Mouse (Mus musculus) monocyte, adult 5-6 weeks (primary cell): ENCODE results near the gene Oprd1. TPM values are rescaled to one million over a fixed set of nuclear protein-coding genes. Genes with fewer than 3 reads are reported as not detected.

Experiments
- ATAC-seq: fragments of 153-309, 156-312 bp; replicated peaks from 2 replicates; pipeline ENCODE4 v1.8.0; 2017; ENCODE audit warnings: mild to moderate bottlenecking; ENCODE audit not compliant: low TSS enrichment, insufficient number of reproducible peaks, severe bottlenecking, poor library complexity, low FRiP score
- total RNA-seq: library from RNA; stranded (forward); fragments of 200-1000, 200-491, 200-594 nt; gene quantifications from 3 replicates; pipeline ENCODE4 v1.2.3, GENCODE M21; 2017

Oprd1 gene
- total RNA-seq, 1 experiment from 2014 or later: not detected

DNA sequence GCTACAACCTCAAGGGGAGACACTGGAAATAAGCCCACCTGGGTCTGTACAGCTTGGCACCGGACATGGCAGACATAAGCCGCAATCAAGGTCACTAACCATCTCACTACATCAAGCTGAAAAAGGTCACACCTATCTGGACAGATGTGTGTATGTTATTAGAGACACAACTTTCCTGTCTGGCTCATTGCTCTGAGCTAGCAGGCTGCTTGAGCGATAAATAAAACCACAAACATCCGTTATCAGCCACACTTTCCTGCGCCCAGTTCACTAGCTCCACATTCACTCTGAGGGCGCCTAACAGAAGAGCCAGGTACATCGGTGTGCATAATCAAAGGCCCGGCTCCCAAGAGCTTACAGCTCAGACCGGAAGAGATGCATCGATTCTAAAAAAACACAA is 806 bp upstream of the Oprd1 start:
- ATAC-seq: no peak

- no peak for ATAC-seq
These were observed 5.6 kb downstream of the Oprd1 start for GRCm38 (mm10) chr4:132138640-132139039.

- ATAC-seq: no peak
These were observed 7.3 kb downstream of the Oprd1 start for GRCm38 (mm10) chr4:132137013-132137412.

DNA sequence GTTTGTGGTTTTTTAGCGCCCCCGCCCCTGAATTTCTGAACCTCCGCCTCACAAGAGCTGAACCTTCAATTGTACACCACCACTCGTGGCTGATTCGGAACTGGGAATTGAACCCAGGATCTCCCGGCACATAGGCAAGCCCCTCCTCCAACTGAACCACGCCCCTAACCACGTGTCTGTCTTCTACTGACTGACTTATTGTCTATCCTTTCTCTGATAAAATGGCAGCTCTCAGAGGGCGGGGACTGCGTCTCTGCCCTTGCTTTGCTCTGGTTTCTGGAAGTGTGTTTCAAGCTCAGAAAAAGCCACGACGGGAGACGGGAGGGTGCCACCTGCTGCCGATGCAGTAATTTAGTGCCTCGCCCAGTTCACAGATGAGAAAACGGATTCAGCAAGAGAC is 10.4 kb downstream of the Oprd1 start:
- no peak for ATAC-seq

DNA sequence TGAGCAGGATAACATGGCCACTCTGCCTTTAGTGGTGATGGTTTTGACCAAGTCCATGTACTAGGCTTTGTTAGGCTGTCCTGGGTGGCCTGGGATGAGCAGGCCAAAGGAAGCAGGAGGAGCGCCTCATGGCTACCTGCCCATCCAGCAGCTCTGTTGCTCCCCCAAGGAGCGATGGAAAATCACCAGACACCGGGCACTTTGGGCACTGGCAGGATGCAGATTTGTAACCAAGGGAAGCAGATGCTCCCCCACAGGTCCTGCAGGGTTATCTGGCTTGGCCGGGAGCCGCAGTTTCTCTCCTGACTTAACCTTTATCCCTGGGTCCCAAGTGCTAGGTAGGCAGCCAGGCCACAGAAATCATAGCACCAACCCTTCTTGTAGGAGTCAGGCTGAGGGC is 10.9 kb downstream of the Oprd1 start:
- ATAC-seq: no peak

DNA sequence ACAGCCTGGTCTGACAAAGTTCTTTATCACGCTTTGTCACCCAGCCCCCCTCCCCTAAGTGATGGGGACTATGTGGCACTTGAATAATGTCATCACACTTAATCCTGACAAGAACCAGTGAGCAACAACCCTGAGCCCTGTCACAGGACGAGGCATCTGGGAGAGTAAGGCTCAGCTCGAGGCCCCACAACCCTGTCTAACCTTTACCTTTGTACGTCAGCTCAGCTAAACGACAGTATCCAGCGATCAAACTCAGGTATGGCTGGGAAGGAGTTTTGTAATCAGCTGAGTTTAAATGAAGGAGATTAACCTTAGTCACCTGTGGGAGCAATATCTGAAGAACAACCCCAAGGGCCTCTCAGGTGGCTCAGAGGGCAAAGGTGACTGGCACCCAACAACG is 12.0 kb downstream of the Oprd1 start:
- no peak for ATAC-seq

GRCm38 (mm10) chr4:132131790-132132189 is 12.5 kb downstream of the Oprd1 start:
- no peak for ATAC-seq

GRCm38 (mm10) chr4:132131116-132131515 is 13.2 kb downstream of the Oprd1 start:
- ATAC-seq: no peak

DNA sequence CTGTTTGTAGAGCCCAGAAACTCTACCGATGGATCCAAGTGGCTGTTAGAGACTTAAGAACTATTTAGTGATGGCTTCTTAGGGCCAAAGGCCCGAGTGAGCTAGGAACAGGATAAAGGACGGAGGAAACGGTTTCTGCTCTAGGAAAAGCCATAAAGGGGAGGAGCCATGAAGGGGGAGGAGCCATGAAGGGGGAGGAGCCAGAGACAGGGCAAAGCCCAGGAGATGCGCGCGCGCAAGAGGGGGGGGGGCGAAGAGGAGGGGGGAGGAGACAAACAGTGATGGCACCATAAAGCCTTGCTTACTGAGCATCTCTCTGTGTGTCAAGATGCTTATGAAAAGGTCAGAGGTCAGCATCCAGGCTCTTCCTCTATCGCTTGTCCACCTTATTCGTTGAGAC is 13.6 kb downstream of the Oprd1 start:
- no peak for ATAC-seq

DNA sequence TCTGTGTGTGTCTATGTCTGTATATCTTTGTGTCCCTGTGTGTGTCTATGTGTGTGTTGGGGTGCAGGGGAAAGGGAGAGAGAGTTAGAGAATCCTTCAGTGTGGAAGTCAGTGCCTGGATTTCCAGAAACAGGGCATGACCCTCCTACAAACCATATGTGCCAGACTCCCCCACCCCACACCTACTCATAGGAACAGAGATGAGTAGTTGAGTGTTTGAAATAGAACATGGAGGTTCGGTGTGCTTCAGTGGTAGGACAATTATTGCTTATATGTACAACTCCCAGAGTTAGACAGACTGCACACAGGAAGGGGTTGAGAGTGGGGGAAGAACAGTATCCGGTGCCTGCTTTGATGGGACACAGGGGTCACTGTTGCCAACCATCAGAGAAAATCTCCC is 14.2 kb downstream of the Oprd1 start:
- ATAC-seq: no peak

DNA sequence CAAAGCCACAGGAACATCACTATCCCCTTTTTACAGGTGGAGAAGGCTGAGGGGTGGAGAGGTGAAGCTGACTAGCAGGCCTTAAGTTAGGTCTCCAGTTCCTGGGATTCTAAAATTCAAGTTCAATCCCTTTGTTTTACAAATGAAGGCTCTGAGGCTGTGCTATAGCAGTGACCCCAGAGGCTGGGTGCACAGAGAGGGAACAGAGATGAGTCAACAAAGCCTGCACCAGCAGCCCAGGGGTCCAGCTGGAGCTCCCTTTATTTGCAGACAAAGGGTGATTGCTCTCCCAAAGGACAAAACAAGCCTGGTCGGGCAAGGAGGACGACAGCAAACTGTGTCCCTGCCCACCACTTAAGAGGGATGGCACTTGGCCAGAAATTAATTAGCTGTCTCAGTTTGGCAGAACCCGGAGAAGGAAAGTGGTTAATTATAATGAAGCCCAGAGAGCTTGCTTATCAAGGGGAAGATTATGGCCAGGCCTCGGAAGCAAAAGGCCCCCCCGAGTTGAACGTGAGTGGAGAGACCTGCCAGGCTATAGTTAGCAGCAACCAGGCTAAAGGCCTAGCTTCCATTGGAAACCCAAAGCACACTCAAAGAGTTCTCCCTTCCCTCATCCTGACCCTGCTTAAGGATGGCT is 15.2 kb downstream of the Oprd1 start:
- ATAC-seq: no peak

DNA sequence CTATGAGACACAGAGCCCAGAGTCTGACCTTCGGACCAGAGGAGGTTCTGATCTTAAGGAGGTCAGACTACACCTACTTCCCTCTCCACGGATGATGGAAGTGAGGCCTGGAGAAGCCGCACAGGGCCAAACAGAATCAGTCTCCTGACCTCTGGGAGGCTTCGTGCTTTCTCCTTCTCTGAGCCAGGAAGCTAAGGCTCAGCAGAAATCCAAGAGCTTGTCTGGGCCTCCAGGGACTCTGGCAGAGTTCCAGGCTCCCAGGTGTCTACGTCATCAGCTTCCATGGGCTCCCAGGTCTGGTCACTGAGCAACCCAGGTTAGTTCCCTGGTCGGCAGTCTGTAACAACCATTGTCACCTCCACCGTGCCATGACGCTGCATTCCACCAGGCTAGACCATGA is 17.2 kb downstream of the Oprd1 start:
- no peak for ATAC-seq

DNA sequence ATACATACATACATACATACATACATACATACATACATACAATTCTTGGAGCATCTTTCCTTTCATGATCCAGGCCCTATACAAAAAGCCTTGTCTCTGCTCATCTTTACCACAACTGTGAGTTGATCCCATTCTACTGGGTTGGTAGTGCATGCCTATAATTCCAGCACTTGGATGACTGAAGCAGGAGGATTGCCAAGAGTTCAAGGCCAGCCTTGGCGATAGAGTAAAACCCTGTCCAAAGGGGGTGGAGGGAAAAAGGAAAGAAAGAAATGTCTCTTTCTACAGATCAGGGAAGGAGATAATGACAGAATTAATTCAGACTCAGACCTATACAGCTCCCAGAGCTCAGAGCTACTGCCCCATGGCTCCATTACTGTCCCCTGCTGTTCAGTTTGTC is 21.1 kb downstream of the Oprd1 start:
- no peak for ATAC-seq

DNA sequence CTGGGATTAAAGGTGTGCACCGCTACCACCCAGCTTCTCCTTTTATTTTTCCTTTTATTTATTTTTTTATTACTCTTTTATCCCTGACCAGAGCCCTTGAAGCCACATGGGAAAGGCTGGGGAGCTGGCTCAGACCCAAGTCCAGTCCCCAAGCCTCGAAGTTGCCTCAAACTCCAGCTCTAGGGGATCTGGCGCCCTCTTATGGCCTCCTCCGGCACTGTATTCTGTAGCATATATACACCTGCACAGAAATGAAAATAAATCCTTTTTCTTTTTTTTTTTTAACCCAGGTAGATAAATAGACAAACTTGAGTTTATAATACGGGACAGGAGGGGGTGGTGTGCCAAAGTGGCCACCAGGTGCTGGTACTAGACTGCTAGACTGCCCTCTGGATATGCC is 22.6 kb downstream of the Oprd1 start:
- ATAC-seq: no peak

DNA sequence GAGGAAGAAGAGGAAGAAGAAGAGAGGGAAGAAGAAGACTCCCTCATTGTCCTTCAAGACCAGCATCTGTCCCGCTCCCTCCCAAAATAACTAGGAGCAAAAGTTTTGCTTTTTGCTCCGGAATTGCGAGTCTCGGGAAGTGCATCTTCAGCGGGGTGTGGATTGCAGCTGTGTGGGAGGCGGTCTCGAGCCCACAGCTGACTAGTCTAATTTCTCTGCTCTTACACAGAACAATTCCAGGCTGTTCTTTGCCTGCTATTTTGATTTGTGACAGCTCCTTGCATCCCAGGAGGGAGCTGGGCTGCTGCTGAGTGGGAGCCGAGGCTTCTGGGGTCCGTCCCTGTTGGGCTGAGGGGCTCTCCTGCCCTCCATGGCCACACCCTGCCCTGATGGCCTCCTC is 24.7 kb downstream of the Oprd1 start:
- ATAC-seq: no peak

DNA sequence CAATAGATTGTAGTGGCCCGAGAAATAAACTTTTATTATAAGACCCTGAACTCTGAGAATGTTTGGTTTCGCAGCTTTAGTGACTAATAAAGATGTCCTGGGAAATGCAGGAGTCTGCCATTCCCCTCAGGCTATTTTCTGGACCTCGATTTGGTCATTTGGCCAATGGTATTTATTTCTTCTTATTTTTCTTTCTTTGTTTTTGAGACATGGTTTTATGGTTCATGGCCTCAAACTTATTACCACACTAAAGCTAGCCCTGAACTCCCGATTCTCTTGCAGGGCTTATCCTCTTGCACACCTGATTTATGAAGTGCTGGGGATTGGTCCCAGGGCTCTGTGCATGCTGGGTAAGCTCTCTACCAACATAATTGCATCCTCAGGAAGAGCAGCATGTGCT is 28.0 kb downstream of the Oprd1 start:
- no peak for ATAC-seq

DNA sequence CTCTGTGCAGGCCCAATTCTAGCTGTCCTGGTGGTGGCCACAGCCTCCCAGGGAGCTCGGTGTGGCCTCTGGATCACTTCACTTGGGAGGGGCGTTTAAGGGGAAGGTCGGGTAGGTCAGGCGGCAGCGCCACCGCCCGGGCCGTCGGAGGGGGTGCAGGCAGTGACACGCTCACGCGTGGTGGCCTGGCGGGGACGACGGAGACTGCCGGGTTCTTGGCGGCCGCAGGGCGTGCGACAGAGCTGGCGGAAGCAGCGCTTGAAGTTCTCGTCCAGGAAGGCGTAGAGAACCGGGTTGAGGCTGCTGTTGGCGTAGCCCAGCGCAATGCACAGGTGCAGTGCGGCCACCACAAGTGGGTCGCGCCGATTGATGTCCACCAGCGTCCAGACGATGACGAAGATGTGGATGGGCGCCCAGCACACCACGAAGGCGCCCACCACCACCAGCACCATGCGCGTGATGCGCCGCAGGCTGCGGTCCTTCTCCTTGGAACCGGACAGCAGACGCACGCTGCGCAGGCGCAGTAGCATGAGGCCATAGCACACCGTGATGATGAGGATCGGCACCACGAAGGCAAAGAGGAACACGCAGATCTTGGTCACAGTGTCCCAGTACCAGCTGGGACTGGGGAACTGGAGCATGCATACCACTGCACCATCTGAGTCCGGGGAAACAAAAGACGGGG is 30.7 kb downstream of the Oprd1 start:
- ATAC-seq: no peak

- no peak for ATAC-seq
These were observed 33.1 kb downstream of the Oprd1 start for GRCm38 (mm10) chr4:132111227-132111626.

DNA sequence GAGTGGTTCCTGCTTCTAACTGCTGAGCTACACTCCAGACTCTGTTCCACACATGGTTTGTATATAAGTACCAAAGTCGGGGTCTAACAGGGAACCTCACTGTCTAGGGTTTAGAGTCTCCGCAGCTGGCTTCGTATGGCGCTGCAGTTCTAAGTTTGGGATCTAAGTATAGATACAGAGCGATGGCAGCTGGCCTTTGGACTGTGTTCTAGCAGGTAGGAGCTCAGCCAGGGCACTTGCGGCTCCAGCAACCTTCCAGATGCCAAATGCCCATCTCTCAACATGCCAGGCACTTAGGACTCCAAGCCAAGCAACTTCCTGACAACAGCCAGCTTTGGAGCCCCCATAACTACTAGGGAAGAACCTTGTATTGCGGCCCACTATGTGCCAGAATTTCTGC is 36.1 kb downstream of the Oprd1 start:
- ATAC-seq: no peak

DNA sequence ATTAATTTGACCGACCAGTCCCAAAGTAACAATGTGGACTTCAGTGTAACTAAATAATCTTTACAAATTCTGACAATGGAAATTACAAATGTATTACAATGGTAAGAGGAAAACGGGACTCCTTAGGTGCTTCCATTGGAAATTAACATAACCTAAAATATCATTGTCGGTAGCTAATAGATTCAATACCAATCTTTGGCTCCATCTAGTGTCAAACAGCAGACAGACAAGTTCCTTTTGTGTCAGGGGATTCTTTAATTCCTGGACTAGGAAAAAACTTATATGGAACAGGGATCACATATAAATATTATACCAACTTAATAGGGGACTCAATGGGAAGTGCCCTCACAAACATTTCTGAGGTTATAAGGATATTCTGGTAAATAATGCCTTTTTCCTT is 43.1 kb downstream of the Oprd1 start:
- ATAC-seq: no peak

DNA sequence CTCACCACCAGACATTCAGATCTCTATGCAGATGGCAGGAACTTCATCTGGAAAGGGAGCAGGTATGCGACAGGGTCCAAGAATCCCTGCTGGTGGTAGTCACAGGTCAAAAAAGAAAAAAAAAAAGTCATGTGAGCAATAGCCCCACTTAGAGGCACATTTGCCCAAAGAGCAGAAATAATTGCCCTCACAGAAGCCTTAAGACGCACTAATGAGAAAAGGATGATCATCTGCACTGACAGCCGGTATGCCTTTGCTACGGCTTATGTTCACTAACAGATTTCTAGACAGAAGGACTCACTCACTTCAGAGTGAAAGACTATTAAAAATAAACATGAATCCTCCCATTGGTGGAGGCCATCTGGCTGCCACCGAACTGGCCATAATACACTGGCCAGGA is 44.7 kb downstream of the Oprd1 start:
- no peak for ATAC-seq
